Mouse (Mus musculus) G1E (cell line): ENCODE measurements around the gene Shb.

Source experiments
- CTCF ChIP-seq: IDR thresholded peaks from 2 replicates; pipeline ENCODE4 v1.5.1; 2012; ENCODE audit warnings: low read depth, low read length, inconsistent platforms, mixed read lengths
- GATA1 ChIP-seq: IDR thresholded peaks from 2 replicates; pipeline ENCODE4 v1.6.1; 2012; ENCODE audit warnings: borderline replicate concordance, low read length, inconsistent platforms, mixed read lengths
- GATA2 ChIP-seq: IDR thresholded peaks from 2 replicates; pipeline ENCODE4 v1.6.1; 2012; ENCODE audit warnings: low read depth, low read length, inconsistent platforms, borderline replicate concordance
- POLR2AphosphoS5 ChIP-seq: IDR thresholded peaks from 2 replicates; pipeline ENCODE4 v1.6.1; 2012; ENCODE audit warnings: low read depth, low read length, inconsistent platforms; ENCODE audit not compliant: insufficient replicate concordance
- TAL1 ChIP-seq: conservative IDR thresholded peaks from 2 replicates; pipeline ENCODE4 v1.6.1; 2012; ENCODE audit warnings: low read depth, low read length, inconsistent platforms, mixed read lengths

DNA sequence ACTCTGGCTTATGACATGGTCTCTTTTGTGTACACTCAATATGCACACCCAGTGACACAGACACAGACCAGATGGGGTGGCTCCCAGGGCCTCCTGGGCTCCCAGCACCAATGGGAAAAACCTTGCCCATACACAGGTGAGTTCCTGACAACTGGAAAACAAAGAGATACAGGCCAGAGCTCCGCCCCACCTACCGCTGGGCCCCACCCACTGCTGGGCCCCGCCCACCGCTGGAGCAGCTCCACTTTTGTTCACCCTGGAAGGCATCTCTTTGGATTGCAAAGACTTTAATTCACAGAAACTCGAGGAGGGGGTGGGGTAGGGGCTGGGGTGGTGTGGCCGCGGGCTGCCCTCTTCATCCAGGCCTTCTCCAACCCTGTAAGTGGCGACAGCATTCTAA, 108.9 kb downstream of the Shb start:
- TF ChIP-seq CTCF (no peak), GATA1 (no peak), POLR2AphosphoS5 (no peak), TAL1 (no peak), GATA2 (no peak)
